Mouse (Mus musculus) kidney, adult 9 months (tissue): ENCODE data around the gene 1700010B08Rik.
"Not testable (repeated sequence)": the region's sequence is repeated elsewhere in the genome, so short reads cannot be mapped to it uniquely, and the experiment has no call there.

ENCODE experiments used
- DNase-seq: peaks from one replicate; pipeline ENCODE4 v3.0.0; 2022

Gene 1700010B08Rik

GRCm38 (mm10) chr2:173719115-173719514, at the start of gene 1700010B08Rik:
1700010B08Rik (plus strand) TSS chr2:173719415.
- not testable (repeated sequence) for DNase-seq

- DNase-seq = no peak
Observed at GRCm38 (mm10) chr2:173672328-173672896, 46.8 kb upstream of the 1700010B08Rik start.

GRCm38 (mm10) chr2:173673469-173673868, 45.7 kb upstream of the 1700010B08Rik start:
- DNase-seq = no peak

- no peak for DNase-seq
Observed at GRCm38 (mm10) chr2:173678593-173678992, 40.6 kb upstream of the 1700010B08Rik start.

- no peak for DNase-seq
Observed at GRCm38 (mm10) chr2:173679217-173679616, 40.0 kb upstream of the 1700010B08Rik start.

- no peak for DNase-seq
Observed at GRCm38 (mm10) chr2:173680153-173680552, 39.1 kb upstream of the 1700010B08Rik start.

- no peak for DNase-seq
Observed at GRCm38 (mm10) chr2:173682773-173683172, 36.4 kb upstream of the 1700010B08Rik start.

GRCm38 (mm10) chr2:173685781-173686361, 33.3 kb upstream of the 1700010B08Rik start:
- DNase-seq = no peak

- DNase-seq = no peak
Observed at GRCm38 (mm10) chr2:173687363-173687762, 31.9 kb upstream of the 1700010B08Rik start.

- no peak for DNase-seq
Observed at GRCm38 (mm10) chr2:173689835-173690234, 29.4 kb upstream of the 1700010B08Rik start.

GRCm38 (mm10) chr2:173691748-173692147, 27.5 kb upstream of the 1700010B08Rik start:
- no peak for DNase-seq

- DNase-seq = no peak
Observed at GRCm38 (mm10) chr2:173692693-173693092, 26.5 kb upstream of the 1700010B08Rik start.

GRCm38 (mm10) chr2:173698850-173699249, 20.4 kb upstream of the 1700010B08Rik start:
- no peak for DNase-seq

- peak; percentile 24 for DNase-seq
Observed at GRCm38 (mm10) chr2:173702096-173702866, 16.9 kb upstream of the 1700010B08Rik start.

GRCm38 (mm10) chr2:173702867-173703237, 16.4 kb upstream of the 1700010B08Rik start:
- DNase-seq = no peak

- no peak for DNase-seq
Observed at GRCm38 (mm10) chr2:173705827-173706551, 13.2 kb upstream of the 1700010B08Rik start.

GRCm38 (mm10) chr2:173707626-173708025, 11.6 kb upstream of the 1700010B08Rik start:
- not testable (repeated sequence) for DNase-seq

- DNase-seq = no peak
Observed at GRCm38 (mm10) chr2:173710193-173710592, 9.0 kb upstream of the 1700010B08Rik start.

- DNase-seq = no peak
Observed at GRCm38 (mm10) chr2:173712656-173713055, 6.6 kb upstream of the 1700010B08Rik start.

GRCm38 (mm10) chr2:173713241-173713640, 6.0 kb upstream of the 1700010B08Rik start:
- no peak for DNase-seq

GRCm38 (mm10) chr2:173714620-173715218, 4.5 kb upstream of the 1700010B08Rik start:
- no peak for DNase-seq

- DNase-seq = no peak
Observed at GRCm38 (mm10) chr2:173716966-173717365, 2.2 kb upstream of the 1700010B08Rik start.
